Mouse (Mus musculus) ES-Bruce4 (cell line): ENCODE data around the gene Pipox. TPM values are rescaled to one million over a fixed set of nuclear protein-coding genes. Genes with fewer than 3 reads are reported as not detected.

Experiments
- H3K27ac ChIP-seq: 2 replicates; pipeline ENCODE4 v1.5.1; 2012; ENCODE audit warnings: low read length, inconsistent platforms; ENCODE audit not compliant: insufficient read depth
- H3K27me3 ChIP-seq: 2 replicates; pipeline ENCODE4 v1.6.1; 2012; ENCODE audit warnings: mild to moderate bottlenecking, low read length, inconsistent platforms; ENCODE audit not compliant: control insufficient read depth, poor library complexity, insufficient read depth, severe bottlenecking
- H3K36me3 ChIP-seq: 2 replicates; pipeline ENCODE4 v1.6.1; 2012; ENCODE audit warnings: inconsistent platforms, mild to moderate bottlenecking, low read length, moderate library complexity; ENCODE audit not compliant: control insufficient read depth, poor library complexity, insufficient read depth, severe bottlenecking
- H3K4me1 ChIP-seq: one replicate; pipeline ENCODE4 v1.8.1; 2011; ENCODE audit warnings: low read length; ENCODE audit not compliant: control insufficient read depth, insufficient read depth
- H3K4me3 ChIP-seq: 2 replicates; pipeline ENCODE4 v1.5.1; 2011; ENCODE audit warnings: low read depth, mild to moderate bottlenecking, low read length
- H3K9ac ChIP-seq: 2 replicates; pipeline ENCODE4 v1.6.1; 2012; ENCODE audit warnings: low read depth, mild to moderate bottlenecking, inconsistent platforms; ENCODE audit not compliant: poor library complexity, severe bottlenecking
- H3K9me3 ChIP-seq: replicated peaks from 2 replicates; pipeline ENCODE4 v1.6.1; 2012; ENCODE audit warnings: mild to moderate bottlenecking, low read length, inconsistent platforms; ENCODE audit not compliant: control insufficient read depth, poor library complexity, insufficient read depth, severe bottlenecking
- CTCF ChIP-seq: IDR thresholded peaks from one replicate; pipeline ENCODE4 v1.8.1; 2011; ENCODE audit warnings: low read depth, low read length
- EP300 ChIP-seq: IDR thresholded peaks from 2 replicates; pipeline ENCODE4 v1.6.1; 2011; ENCODE audit warnings: low read depth, low read length; ENCODE audit not compliant: insufficient read depth
- POLR2A ChIP-seq: IDR thresholded peaks from one replicate; pipeline ENCODE4 v1.8.1; 2011; ENCODE audit warnings: low read length; ENCODE audit not compliant: insufficient read depth
- polyA plus RNA-seq: library from polyadenylated mRNA; stranded (reverse); fragments of >200 nt; gene quantifications from 2 replicates; pipeline ENCODE4 v1.2.4, GENCODE M21; 2011; ENCODE audit warnings: low read depth; ENCODE audit not compliant: missing spikeins, insufficient read depth, insufficient read length

Gene Pipox
- polyA plus RNA-seq, 1 experiment: 14.3 TPM

DNA sequence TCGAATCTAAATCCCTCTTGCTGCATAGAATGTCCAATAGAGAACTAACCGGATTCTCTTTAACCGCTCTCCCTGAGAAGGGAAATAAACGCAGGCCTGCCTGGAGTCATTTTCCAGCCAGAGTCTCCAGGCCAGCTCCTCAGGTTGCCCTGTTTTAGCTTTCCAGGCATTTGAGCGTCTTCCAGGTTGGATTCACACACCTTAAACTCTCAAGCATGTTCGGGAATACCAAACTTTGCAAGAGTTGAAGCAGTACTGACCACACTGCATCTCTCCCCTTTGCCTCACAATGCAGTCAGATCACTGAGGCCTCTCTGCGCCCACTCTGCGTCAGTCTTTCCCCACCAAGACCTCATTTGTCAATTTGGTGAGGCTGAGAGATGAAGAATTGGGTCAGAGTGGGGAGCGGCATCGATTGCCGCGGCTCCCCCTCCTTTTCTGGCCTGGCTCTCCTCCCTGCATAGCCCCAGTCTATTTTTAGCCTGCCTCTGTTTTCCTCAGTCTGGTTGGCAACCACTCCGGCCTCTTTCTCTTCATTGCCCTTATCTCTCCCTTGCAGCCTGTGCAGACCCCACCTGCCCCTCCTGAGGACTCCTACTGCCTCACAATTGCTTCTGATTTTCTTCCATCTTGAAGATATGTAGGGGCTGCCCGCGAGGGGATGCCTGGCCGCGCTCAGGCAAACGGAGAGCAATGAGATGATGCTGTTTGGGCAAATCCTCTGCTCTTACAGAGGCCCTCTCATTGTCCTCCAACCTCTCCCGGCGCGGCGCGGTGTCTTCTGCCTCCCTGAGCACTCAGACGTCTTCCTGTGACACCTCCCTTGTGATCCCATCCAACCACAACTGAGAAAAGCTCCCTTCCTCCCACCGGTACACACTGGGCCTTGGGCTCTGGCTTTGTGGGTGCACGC lies 17.8 kb downstream of the Pipox start:
- Histone ChIP-seq H3K9me3 (no peaks in the 10 kb centered on the region), H3K9ac (peak overlapping the region; percentile 59), H3K27ac (peak overlapping the region; percentile 56), H3K36me3 (no peaks in the 10 kb centered on the region), H3K4me1 (peaks cover 3% of the 10 kb centered on the region), H3K4me3 (peak overlapping the region; percentile 36), H3K27me3 (no peaks in the 10 kb centered on the region)
- TF ChIP-seq EP300 (no peak), CTCF (no peak), POLR2A (no peak)

DNA sequence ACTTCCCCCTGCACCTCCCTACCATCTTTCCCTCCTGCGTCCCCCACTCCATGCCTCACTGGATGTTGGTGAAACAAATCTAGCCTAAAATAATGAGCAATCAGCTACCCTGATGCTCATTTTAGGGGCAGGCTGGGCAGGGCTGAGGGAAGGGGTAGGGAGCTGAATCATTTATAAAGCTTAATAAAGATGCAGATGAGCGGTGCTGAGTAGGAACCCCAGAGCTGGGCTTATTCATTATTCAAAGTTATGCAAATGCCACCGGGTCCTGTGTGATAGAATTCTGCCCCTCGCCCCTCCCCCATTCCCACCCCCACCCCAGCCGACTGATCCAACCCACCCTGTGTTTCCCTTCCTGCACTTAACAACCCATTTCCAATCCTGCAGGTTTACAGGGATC lies 18.6 kb downstream of the Pipox start:
- Histone ChIP-seq H3K4me1 (peaks cover 3% of the 10 kb centered on the region), H3K36me3 (no peaks in the 10 kb centered on the region), H3K9ac (no peak overlapping the region), H3K27ac (peak overlapping the region; percentile 56; the same call in 1 of the 2 replicates), H3K4me3 (no peak overlapping the region), H3K27me3 (no peaks in the 10 kb centered on the region), H3K9me3 (no peaks in the 10 kb centered on the region)
- TF ChIP-seq POLR2A: no peak
- TF ChIP-seq CTCF: no peak
- TF ChIP-seq EP300: no peak

- no peak overlapping the region for H3K27ac ChIP-seq
- peaks cover 3% of the 10 kb centered on the region for H3K4me1 ChIP-seq
- no peaks in the 10 kb centered on the region for H3K9me3 ChIP-seq
- no peaks in the 10 kb centered on the region for H3K27me3 ChIP-seq
- H3K36me3 ChIP-seq: no peaks in the 10 kb centered on the region
- TF ChIP-seq POLR2A: no peak
- no peak for TF ChIP-seq EP300
- no peak for TF ChIP-seq CTCF
- no peak overlapping the region for H3K9ac ChIP-seq
- H3K4me3 ChIP-seq: no peak overlapping the region
Observed at GRCm38 (mm10) chr11:77874685-77875231, 19.1 kb downstream of the Pipox start.

- H3K36me3 ChIP-seq: no peaks in the 10 kb centered on the region
- H3K27ac ChIP-seq: no peak overlapping the region
- no peak overlapping the region for H3K9ac ChIP-seq
- TF ChIP-seq EP300: no peak
- TF ChIP-seq POLR2A: no peak
- no peak for TF ChIP-seq CTCF
- no peaks in the 10 kb centered on the region for H3K27me3 ChIP-seq
- no peak overlapping the region for H3K4me3 ChIP-seq
- peaks cover 3% of the 10 kb centered on the region for H3K4me1 ChIP-seq
- no peaks in the 10 kb centered on the region for H3K9me3 ChIP-seq
Observed at GRCm38 (mm10) chr11:77873116-77873515, 20.8 kb downstream of the Pipox start.

DNA sequence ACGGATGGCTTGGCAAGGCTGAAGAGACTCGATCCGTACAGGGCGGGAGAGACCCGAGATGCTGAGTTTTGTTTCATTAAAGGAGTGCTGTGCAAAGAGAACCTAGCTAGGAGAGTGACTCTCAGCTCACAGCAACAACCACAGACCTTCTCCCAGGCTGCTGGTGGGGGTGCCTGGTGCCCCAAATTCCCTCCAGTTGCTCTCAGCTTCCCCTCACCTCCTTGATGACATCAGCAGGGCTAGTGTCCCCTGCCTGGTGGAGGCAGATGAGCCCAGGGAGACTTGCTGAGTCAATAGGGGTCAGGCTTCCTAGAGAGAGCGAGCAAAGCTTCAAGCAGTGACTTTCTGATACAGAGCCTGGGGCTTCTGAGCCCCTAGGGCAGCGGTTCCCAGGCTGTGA lies 21.2 kb downstream of the Pipox start:
- Histone ChIP-seq H3K4me3 (peak overlapping the region; percentile 25), H3K27ac (no peak overlapping the region), H3K27me3 (no peaks in the 10 kb centered on the region), H3K36me3 (no peaks in the 10 kb centered on the region), H3K4me1 (peaks cover 3% of the 10 kb centered on the region), H3K9me3 (no peaks in the 10 kb centered on the region), H3K9ac (peak overlapping the region; percentile 17)
- peak; percentile 14 for TF ChIP-seq CTCF
- TF ChIP-seq EP300: no peak

DNA sequence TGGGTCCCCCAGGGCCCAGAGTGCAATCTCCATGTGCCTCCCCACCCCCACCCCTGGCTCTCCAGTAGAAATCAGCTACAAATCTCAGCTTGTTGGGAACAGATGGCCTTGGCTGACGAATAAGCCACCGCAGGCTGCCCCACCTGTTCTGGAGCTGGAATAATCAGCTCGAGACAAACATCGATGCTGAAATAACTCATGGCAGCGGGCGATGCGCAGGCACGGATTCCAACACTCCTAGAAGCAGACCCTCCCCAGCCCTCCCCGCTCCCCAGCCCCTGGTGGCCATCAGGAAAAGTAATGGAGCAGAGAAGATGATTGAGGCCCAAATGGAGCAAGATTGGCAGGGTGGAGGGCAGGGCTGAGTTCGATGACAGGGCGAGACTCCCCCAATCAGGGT lies 21.7 kb downstream of the Pipox start:
- Histone ChIP-seq H3K27me3 (no peaks in the 10 kb centered on the region), H3K27ac (no peak overlapping the region), H3K9me3 (no peaks in the 10 kb centered on the region), H3K36me3 (no peaks in the 10 kb centered on the region), H3K4me1 (peaks cover 3% of the 10 kb centered on the region), H3K4me3 (peak overlapping the region; percentile 25), H3K9ac (peak overlapping the region; percentile 17)
- 0 out of 2 replicates have a peak, but pooled peaks have one; percentile 33 for TF ChIP-seq EP300
- no peak for TF ChIP-seq CTCF
